Mouse (Mus musculus) heart, postnatal 14 days (tissue): Measurements from ENCODE around the gene Fhod1. TPM values are rescaled to one million over a fixed set of nuclear protein-coding genes. Genes with fewer than 3 reads are reported as not detected.

Source experiments
- DNase-seq, 2 experiments: peaks; one replicate each; pipeline ENCODE4 v3.0.0; 2021 to 2022
- intact Hi-C: fragments of 180-260 bp; cut with DNase I; formaldehyde crosslinking; loops from one replicate; pipeline ENCODE4 v1.15.1; 2025
- microRNA-seq, 2 experiments: library from miRNA; unstranded; fragments of <30 nt; microRNA quantifications; one replicate each; pipeline ENCODE4 v1.2.0; 2021 to 2022
- total RNA-seq, 2 experiments: library from RNA; stranded (reverse); gene quantifications; 2 replicates each; pipeline ENCODE4 v1.2.3; 2021

Fhod1 gene
- total RNA-seq, 2 experiments from 2014 or later, result 9.2 to 9.4 TPM

GRCm38 (mm10) chr8:105281821-105282220, 65.9 kb downstream of the Fhod1 start:
- intact Hi-C loops, result no loop called here
- DNase-seq, result no peak

- intact Hi-C loops, result no loop called here
- DNase-seq, result no peak
These were observed 67.2 kb downstream of the Fhod1 start for GRCm38 (mm10) chr8:105280567-105280966.

Small RNA genes within 50 kb of the gene (microRNA-seq; reads per million reads assigned to microRNA genes)
- gene Gm27320 (0 reads per million in 2 experiments), gene Mir328 (1,532 to 10,548 reads per million in 2 experiments)

Other genes with a start within 250 kb of the Fhod1 start
- gene Ces4a, start 216.2 kb downstream of the Fhod1 start, total RNA-seq, result not detected
- 10 to 100 TPM; 24.4 to 27.9 TPM for gene Cbfb, start 177.3 kb downstream of the Fhod1 start, total RNA-seq
- gene D230025D16Rik, start 122.8 kb downstream of the Fhod1 start, total RNA-seq, result 10 to 100 TPM; 16.7 to 22.0 TPM
- 1 to 10 TPM; 5.1 to 5.6 TPM for gene B3gnt9, start 92.8 kb downstream of the Fhod1 start, total RNA-seq
- 1 to 10 TPM; 6.3 to 7.2 TPM for gene Tradd, start 83.3 kb downstream of the Fhod1 start, total RNA-seq
- gene Fbxl8, start 83.3 kb downstream of the Fhod1 start, total RNA-seq, result 1 to 10 TPM; 2.4 to 3.1 TPM
- under 1 TPM; 0.73 to 0.96 TPM for gene Hsf4, start 78.2 kb downstream of the Fhod1 start, total RNA-seq
- gene Nol3, start 71.8 kb downstream of the Fhod1 start, total RNA-seq, result 10 to 100 TPM; 17.9 to 19.0 TPM
- gene 4931428F04Rik, start 58.1 kb downstream of the Fhod1 start, total RNA-seq, result 1 to 10 TPM; 1.5 to 3.2 TPM
- gene Exoc3l, start 51.9 kb downstream of the Fhod1 start, total RNA-seq, result 1 to 10 TPM; 8.5 to 8.6 TPM
- gene E2f4, start 50.3 kb downstream of the Fhod1 start, total RNA-seq, result 10 to 100 TPM; 21.9 to 24.8 TPM
- 1 to 10 TPM in 1 of 2 experiments, under 1 TPM in 1; 0.86 to 1.2 TPM for gene Elmo3, start 42.4 kb downstream of the Fhod1 start, total RNA-seq
- 1 to 10 TPM; 1.7 to 1.9 TPM for gene Lrrc29, start 21.7 kb downstream of the Fhod1 start, total RNA-seq
- gene Tmem208, start 21.6 kb downstream of the Fhod1 start, total RNA-seq, result 10 to 100 TPM; 23.3 to 29.6 TPM
- gene Slc9a5, start 890 bp upstream of the Fhod1 start, total RNA-seq, result under 1 TPM; 0.83 to 0.86 TPM
- not detected for gene Plekhg4, start 25.3 kb upstream of the Fhod1 start, total RNA-seq
- not detected for gene Kctd19, start 65.5 kb upstream of the Fhod1 start, total RNA-seq
- under 1 TPM; 0.68 to 0.86 TPM for gene Lrrc36, start 65.6 kb upstream of the Fhod1 start, total RNA-seq
- 10 to 100 TPM; 47.7 to 50.1 TPM for gene Tppp3, start 123.6 kb upstream of the Fhod1 start, total RNA-seq
- gene Zdhhc1, start 148.9 kb upstream of the Fhod1 start, total RNA-seq, result 10 to 100 TPM; 14.9 to 16.3 TPM
- 1 to 10 TPM in 1 of 2 experiments, under 1 TPM in 1; 0.53 to 1.0 TPM for gene Hsd11b2, start 170.8 kb upstream of the Fhod1 start, total RNA-seq
- gene Atp6v0d1, start 218.1 kb upstream of the Fhod1 start, total RNA-seq, result 10 to 100 TPM; 57.2 to 57.8 TPM